Comparison of ENCODE assay signal across 8 mouse cellular contexts in the genomic region with DNA sequence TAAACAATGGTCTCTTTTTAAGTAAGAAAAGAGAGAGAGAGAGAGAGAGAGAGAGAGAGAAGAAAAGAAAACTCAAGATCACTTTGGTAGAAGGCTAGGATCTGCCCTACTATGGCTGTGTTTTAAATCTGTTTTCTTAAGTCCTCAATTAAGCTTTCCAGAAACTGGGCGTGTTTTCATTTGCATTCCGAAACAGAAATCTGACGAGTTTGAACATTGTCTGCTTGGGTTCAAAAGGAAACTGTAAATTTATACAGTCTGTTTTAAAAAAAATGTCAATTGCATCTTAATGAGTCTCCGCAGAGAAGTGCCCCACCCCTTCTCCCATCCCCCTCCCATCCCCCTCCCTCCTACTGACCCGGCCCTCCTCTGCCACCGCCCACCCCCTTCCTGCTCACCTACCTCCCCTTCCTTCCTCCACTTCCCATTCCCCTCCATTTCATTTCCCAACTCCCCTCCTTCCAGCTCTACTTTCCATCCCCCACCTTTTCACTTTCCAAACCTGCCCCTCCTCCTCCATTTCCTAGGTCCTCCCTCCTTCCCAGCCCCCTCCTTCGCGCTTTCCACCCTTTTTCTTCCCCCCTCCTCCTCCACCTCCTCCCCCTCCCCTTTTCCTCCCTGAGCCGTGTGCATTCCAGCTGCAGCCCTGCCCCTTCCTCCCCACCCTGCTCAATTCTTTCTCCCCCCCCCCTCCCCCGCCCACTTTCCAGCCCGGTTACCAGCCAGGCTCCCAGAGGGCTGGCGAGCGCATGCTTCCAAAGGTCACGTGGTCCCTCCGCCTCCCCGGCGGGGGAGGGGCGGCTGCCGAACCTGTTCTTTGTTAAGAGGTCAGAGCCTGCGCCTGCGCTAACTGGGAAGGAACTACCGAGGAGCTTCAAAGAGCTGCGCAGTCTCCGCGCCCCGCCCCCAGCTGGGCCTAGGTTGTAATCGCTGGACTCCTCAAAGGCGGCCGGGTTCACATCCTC.
DNase-seq lines count a peak whose midpoint lies in the region; ATAC-seq lines count a peak whose summit lies in the region.

No protein-coding gene starts in this region.

- peak; percentile 98 for DNase-seq in ZHBTc4 (ENCODE audit: low read depth, low spot score)
- DNase-seq in gastrocnemius, adult 8-10 months (ENCODE audit: low spot score in 2 of 2): peak; percentile 88 to 93
- DNase-seq in induced T-regulatory cell, adult 2 months (ENCODE audit: low read depth): peak; percentile 93
- DNase-seq in left cerebral cortex, adult 9 months (ENCODE audit: low spot score in 2 of 2): peak; percentile 88 to 93
- DNase-seq in right cerebral cortex, postnatal 14 days: peak; percentile 94
- DNase-seq in urinary bladder, postnatal 36 days (ENCODE audit: low spot score in 2 of 2): peak; percentile 87 to 94

- ATAC-seq in common myeloid progenitor, adult 5-6 weeks (replicated peaks; ENCODE audit: low read depth, poor library complexity, severe bottlenecking): peak; percentile 99
- peak; percentile 97 for ATAC-seq in megakaryocyte progenitor cell, adult 5-6 weeks (replicated peaks; ENCODE audit: poor library complexity)

Comparison
In these comparisons a context has a peak if more than half of its experiments do, and no peak if none do; other contexts are left out.
1. Peak in every context shown above with its lines: DNase-seq and ATAC-seq.